Mouse (Mus musculus): Measurements from ENCODE around the gene Igf2r. TPM values are rescaled to one million over a fixed set of nuclear protein-coding genes. Genes with fewer than 3 reads are reported as not detected.

Igf2r gene
- polyA plus RNA-seq, 1 experiment from 2014 or later, result 141 TPM

DNA sequence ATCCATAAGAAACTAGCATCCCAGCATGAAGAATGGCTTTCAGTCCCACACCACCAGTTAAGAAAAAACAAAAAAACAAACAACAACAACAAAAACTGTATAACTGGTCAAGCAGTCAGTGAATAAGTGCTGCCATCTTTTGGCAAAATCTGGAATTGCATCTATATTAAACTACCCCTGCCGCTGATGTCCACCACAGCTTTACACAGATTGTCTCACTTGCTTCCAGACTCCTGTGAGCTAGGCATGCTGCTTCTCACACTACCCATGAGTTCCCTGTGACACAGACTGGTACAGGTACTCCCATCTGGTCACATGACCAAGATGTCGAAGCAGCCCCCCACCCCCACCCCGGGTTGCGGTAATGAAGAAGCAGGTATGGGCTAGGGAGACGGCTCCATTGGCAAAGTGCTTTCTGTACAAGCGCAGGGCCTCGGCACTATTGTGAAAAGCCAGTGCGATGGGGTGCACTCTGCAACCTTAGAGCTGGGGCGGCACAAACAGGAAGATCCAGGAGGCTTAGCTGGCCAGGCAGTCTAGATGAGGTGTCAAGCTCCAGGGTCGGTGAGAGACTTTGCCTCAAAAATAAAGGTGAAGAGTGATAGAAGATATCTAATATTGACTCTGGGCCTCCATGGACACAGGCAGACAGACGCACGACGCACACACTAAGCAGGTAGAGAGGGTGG, 108.7 kb downstream of the Igf2r start:
- DNase-seq (ENCODE audit: low spot score), result no peak
- Histone ChIP-seq H3K4me1 (peaks cover 30% of the 10 kb centered on the region), H3K27ac (no peak overlapping the region), H3K36me3 (no peaks in the 10 kb centered on the region; the same call in 1 of the 2 replicates), H3K9me3 (no peaks in the 10 kb centered on the region), H3K27me3 (ENCODE audit: insufficient read depth, poor library complexity, severe bottlenecking) (no peaks in the 10 kb centered on the region), H3K4me3 (no peak overlapping the region)
- 66% methylated on average over 13 of the region's 13 CpGs for WGBS

- Histone ChIP-seq H3K4me1 (peaks cover 21% of the 10 kb centered on the region), H3K36me3 (no peaks in the 10 kb centered on the region; the same call in 1 of the 2 replicates), H3K27ac (no peak overlapping the region), H3K9me3 (no peaks in the 10 kb centered on the region), H3K4me3 (no peak overlapping the region), H3K27me3 (ENCODE audit: insufficient read depth, poor library complexity, severe bottlenecking) (no peaks in the 10 kb centered on the region)
- 85% methylated on average over 10 of the region's 10 CpGs for WGBS
- no peak for DNase-seq (ENCODE audit: low spot score)
These were observed 110.2 kb downstream of the Igf2r start for GRCm38 (mm10) chr17:12659233-12659632.

DNA sequence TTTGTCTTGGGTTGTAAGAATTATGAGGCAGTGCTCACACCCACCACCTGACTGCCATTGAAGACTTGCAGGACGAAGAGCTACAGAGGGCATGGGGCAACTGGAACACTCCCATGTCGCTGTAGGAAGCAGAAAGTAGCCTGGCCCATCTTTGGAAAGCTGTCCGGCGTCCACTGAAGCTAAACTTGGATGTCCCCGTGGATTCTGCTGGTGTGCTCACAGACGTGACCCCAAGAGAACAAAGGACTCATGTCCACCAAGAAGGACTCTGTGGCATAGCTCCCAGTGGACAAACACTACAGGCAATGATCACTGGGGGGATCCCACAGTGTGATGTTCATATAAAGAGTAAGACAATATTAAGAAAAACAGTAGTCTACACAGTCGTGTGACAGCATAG, 110.7 kb downstream of the Igf2r start:
- Histone ChIP-seq H3K27me3 (ENCODE audit: insufficient read depth, poor library complexity, severe bottlenecking) (no peaks in the 10 kb centered on the region), H3K9me3 (no peaks in the 10 kb centered on the region), H3K27ac (no peak overlapping the region), H3K4me3 (no peak overlapping the region), H3K4me1 (peaks cover 16% of the 10 kb centered on the region), H3K36me3 (no peaks in the 10 kb centered on the region; the same call in 1 of the 2 replicates)
- DNase-seq (ENCODE audit: low spot score), result no peak
- WGBS, result 81% methylated on average over 7 of the region's 7 CpGs

DNA sequence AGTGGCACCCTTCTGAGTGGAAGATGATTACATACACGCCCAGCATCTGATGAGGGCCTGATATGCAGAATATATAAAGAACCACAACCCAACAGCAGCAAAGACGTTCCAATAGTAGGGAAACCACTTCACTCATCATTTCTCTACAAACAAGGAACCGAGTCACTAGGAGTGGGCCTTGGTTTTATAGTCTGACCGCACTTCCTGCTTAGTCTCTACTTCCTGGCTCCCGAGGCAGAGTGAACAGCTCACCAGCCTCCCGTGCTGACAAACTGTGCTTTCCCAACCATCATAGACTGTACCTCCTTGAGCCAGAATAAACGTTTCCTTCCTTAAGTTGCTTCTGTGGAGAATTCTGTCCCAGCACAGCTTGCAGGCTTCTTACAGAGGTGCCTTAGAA, 113.6 kb downstream of the Igf2r start:
- Histone ChIP-seq H3K4me1 (0 out of 2 replicates have a peak, but pooled peaks cover 7% of the 10 kb centered on the region), H3K9me3 (no peaks in the 10 kb centered on the region), H3K27me3 (ENCODE audit: insufficient read depth, poor library complexity, severe bottlenecking) (no peaks in the 10 kb centered on the region), H3K4me3 (no peak overlapping the region), H3K27ac (no peak overlapping the region), H3K36me3 (no peaks in the 10 kb centered on the region; the same call in 1 of the 2 replicates)
- DNase-seq (ENCODE audit: low spot score), result no peak
- WGBS, result 71% methylated on average over 7 of the region's 7 CpGs

GRCm38 (mm10) chr17:12654061-12654460, 115.4 kb downstream of the Igf2r start:
- Histone ChIP-seq H3K27ac (no peak overlapping the region), H3K4me1 (0 out of 2 replicates have a peak, but pooled peaks cover 7% of the 10 kb centered on the region), H3K4me3 (no peak overlapping the region), H3K27me3 (ENCODE audit: insufficient read depth, poor library complexity, severe bottlenecking) (no peaks in the 10 kb centered on the region), H3K9me3 (no peaks in the 10 kb centered on the region), H3K36me3 (no peaks in the 10 kb centered on the region; the same call in 1 of the 2 replicates)
- WGBS, result 89% methylated on average over 3 of the region's 3 CpGs
- no peak for DNase-seq (ENCODE audit: low spot score)

DNA sequence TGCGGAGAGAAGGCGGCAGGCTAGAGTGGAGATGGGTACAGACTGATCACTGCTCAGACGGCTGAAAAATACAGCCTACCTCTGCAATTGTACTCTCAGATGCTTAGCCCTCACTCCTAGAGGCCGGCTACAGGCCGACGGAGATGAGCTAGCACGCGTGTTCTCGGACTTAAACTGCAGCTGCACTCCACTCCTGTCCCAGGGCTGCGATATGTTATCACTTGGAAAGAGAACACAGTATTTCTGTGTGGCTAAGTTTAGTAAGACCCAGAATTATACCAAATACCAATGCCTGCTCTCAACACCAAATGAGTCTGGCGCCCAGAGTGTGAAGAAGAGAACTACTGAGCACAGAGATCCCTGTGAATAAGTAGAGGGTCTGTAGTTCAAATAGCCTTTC, 116.9 kb downstream of the Igf2r start:
- H3K27ac ChIP-seq, result no peak overlapping the region

DNA sequence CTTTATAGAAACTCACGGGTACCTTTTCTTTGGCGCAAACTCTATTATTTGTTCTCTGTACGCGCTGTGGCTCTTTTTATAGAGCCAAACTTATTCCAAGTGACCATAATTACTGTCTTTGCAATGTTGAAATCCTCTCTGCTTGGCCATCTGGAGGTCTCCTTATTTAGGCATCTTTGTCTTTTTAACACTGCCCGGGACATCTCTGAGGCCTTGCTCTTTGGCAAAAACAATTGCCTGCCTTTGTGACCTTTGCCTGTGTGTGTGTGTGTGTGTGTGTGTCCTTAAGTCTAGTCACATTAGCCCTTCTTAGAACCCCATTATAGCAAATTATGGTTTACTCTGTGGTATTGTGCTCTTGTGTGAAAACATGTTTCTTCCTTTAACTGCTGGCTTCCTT, 124.0 kb downstream of the Igf2r start:
- no peaks in the 10 kb centered on the region for H3K36me3 ChIP-seq
- 93% methylated on average over 5 of the region's 5 CpGs for WGBS
- no peak for DNase-seq (ENCODE audit: low spot score)

More for the DNA sequence above, 116.9 kb downstream of the Igf2r start:
- Histone ChIP-seq H3K4me1 (0 out of 2 replicates have a peak, but pooled peaks cover 5% of the 10 kb centered on the region), H3K4me3 (no peak overlapping the region), H3K36me3 (no peaks in the 10 kb centered on the region), H3K27me3 (ENCODE audit: insufficient read depth, poor library complexity, severe bottlenecking) (no peaks in the 10 kb centered on the region), H3K9me3 (no peaks in the 10 kb centered on the region)
- no peak for DNase-seq (ENCODE audit: low spot score)
- 81% methylated on average over 11 of the region's 11 CpGs for WGBS

GRCm38 (mm10) chr17:12641087-12641486, 128.4 kb downstream of the Igf2r start:
- Histone ChIP-seq H3K27ac (no peak overlapping the region), H3K4me3 (no peak overlapping the region), H3K9me3 (0 out of 2 replicates have a peak, but pooled peaks cover 7% of the 10 kb centered on the region), H3K36me3 (no peaks in the 10 kb centered on the region), H3K27me3 (ENCODE audit: insufficient read depth, poor library complexity, severe bottlenecking) (no peaks in the 10 kb centered on the region), H3K4me1 (peaks cover 3% of the 10 kb centered on the region; the same call in 1 of the 2 replicates)
- WGBS, result 72% methylated on average over 4 of the region's 4 CpGs
- no peak for DNase-seq (ENCODE audit: low spot score)

More for the DNA sequence above, 124.0 kb downstream of the Igf2r start:
- H3K4me1 ChIP-seq, result no peaks in the 10 kb centered on the region
- no peaks in the 10 kb centered on the region for H3K27me3 ChIP-seq (ENCODE audit: insufficient read depth, poor library complexity, severe bottlenecking)
- no peak overlapping the region for H3K27ac ChIP-seq
- H3K4me3 ChIP-seq, result no peak overlapping the region
- 0 out of 2 replicates have a peak, but pooled peaks cover 2% of the 10 kb centered on the region for H3K9me3 ChIP-seq

DNA sequence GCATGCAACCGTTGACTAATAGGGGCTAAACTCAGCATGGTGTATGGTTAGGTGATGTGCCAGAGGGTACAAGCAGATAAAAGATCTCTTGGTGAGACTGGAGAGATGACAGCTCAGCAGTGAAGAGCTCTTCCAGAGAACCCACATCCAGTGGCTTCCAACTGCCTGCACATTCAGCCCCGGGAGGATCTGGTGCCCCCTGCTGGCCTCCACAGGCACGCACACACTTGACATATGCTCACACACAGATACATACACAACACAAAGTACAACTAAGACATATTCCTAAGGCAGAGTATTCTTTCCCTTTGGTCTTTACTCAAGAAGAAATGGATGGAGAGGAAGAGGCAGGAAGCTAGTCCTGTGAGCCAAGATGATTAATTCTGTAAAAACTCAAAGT, 129.9 kb downstream of the Igf2r start:
- Histone ChIP-seq H3K27ac (no peak overlapping the region), H3K4me1 (peaks cover 3% of the 10 kb centered on the region; the same call in 1 of the 2 replicates), H3K9me3 (0 out of 2 replicates have a peak, but pooled peaks cover 7% of the 10 kb centered on the region), H3K4me3 (no peak overlapping the region), H3K36me3 (no peaks in the 10 kb centered on the region), H3K27me3 (ENCODE audit: insufficient read depth, poor library complexity, severe bottlenecking) (peaks cover 10% of the 10 kb centered on the region; the same call in 1 of the 2 replicates)
- 78% methylated on average over 3 of the region's 3 CpGs for WGBS
- DNase-seq (ENCODE audit: low spot score), result no peak

GRCm38 (mm10) chr17:12634814-12635213, 134.7 kb downstream of the Igf2r start:
- 0 out of 2 replicates have a peak, but pooled peaks cover 5% of the 10 kb centered on the region for H3K9me3 ChIP-seq
- no peak for DNase-seq (ENCODE audit: low spot score)
- H3K4me1 ChIP-seq, result peaks cover 22% of the 10 kb centered on the region
- peaks cover 14% of the 10 kb centered on the region; the same call in 1 of the 2 replicates for H3K27me3 ChIP-seq (ENCODE audit: insufficient read depth, poor library complexity, severe bottlenecking)
- H3K27ac ChIP-seq, result no peak overlapping the region
- no peak overlapping the region for H3K4me3 ChIP-seq
- no peaks in the 10 kb centered on the region for H3K36me3 ChIP-seq
- 70% methylated on average over 4 of the region's 4 CpGs for WGBS

Other genes starting within 250 kb of the Igf2r start
- gene Slc22a2, start 185.5 kb downstream of the Igf2r start, polyA plus RNA-seq (2016; fragmentation: Nextera tagmentation; extraction: Ambion mirVana), result 0.09 TPM in 1 of 2 replicates, not detected in the other
- 0.39 and 1.1 TPM in 2 replicates for gene Slc22a1, start 93.8 kb downstream of the Igf2r start, polyA plus RNA-seq (2016; fragmentation: Nextera tagmentation; extraction: Ambion mirVana)
- 0.30 and 0.36 TPM in 2 replicates for gene Mas1, start 98.5 kb upstream of the Igf2r start, polyA plus RNA-seq (2016; fragmentation: Nextera tagmentation; extraction: Ambion mirVana)
- 0.07 TPM in 1 of 2 replicates, not detected in the other for gene Mrgprh, start 106.4 kb upstream of the Igf2r start, polyA plus RNA-seq (2016; fragmentation: Nextera tagmentation; extraction: Ambion mirVana)
- gene Pnldc1, start 140.6 kb upstream of the Igf2r start, polyA plus RNA-seq (2016; fragmentation: Nextera tagmentation; extraction: Ambion mirVana), result 1.4 and 2.5 TPM in 2 replicates
- gene Tcp1, start 146.0 kb upstream of the Igf2r start, polyA plus RNA-seq (2016; fragmentation: Nextera tagmentation; extraction: Ambion mirVana), result 440 and 487 TPM in 2 replicates
- 203 and 208 TPM in 2 replicates for gene Mrpl18, start 146.7 kb upstream of the Igf2r start, polyA plus RNA-seq (2016; fragmentation: Nextera tagmentation; extraction: Ambion mirVana)
- 0.30 and 0.31 TPM in 2 replicates for gene Acat3, start 170.9 kb upstream of the Igf2r start, polyA plus RNA-seq (2016; fragmentation: Nextera tagmentation; extraction: Ambion mirVana)
- gene Acat2, start 191.1 kb upstream of the Igf2r start, polyA plus RNA-seq (2016; fragmentation: Nextera tagmentation; extraction: Ambion mirVana), result 95.8 and 146 TPM in 2 replicates
- gene Wtap, start 224.5 kb upstream of the Igf2r start, polyA plus RNA-seq (2016; fragmentation: Nextera tagmentation; extraction: Ambion mirVana), result 74.4 and 87.6 TPM in 2 replicates
- gene Sod2, start 237.2 kb upstream of the Igf2r start, polyA plus RNA-seq (2016; fragmentation: Nextera tagmentation; extraction: Ambion mirVana), result 213 and 293 TPM in 2 replicates

Measured in heart, embryonic 10.5 days (tissue).